Mouse (Mus musculus) urinary bladder, adult 2 months (tissue): ENCODE results near the gene Kif5a. TPM values are rescaled to one million over a fixed set of nuclear protein-coding genes. Genes with fewer than 3 reads are reported as not detected.

Experiments used
- DNase-seq: peaks from one replicate; pipeline ENCODE4 v3.0.0; 2022; ENCODE audit warnings: low spot score
- polyA plus RNA-seq: library from polyadenylated mRNA; depleted of rRNA; stranded (reverse); fragments of >200 nt; gene quantifications from 2 replicates; pipeline ENCODE4 v1.2.3, GENCODE M21; 2012; rRNA removed

The Kif5a gene
- polyA plus RNA-seq, 1 experiment: 5.9 TPM

- no peak for DNase-seq
Observed at GRCm38 (mm10) chr10:127177235-127177634, 85.9 kb downstream of the Kif5a start.

DNA sequence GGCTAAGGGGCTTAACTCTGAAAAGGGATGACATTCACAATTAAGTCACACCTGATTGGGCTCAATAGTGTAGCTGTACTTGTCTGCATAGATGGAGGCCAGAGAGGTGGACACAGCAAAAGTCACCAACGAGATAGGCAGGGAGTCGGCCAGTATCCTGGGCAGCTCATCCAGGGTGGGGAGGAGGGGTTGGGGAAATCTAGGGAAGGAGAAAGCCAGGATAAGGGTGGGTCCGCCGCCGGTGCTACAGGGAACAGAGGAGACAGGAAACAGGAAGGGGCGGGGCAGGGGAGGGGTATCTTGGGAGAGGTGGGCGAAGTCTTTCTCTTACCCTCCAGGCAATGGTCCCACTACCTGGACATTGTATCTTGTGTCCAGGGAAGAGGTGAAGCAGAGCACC, 86.4 kb downstream of the Kif5a start:
- DNase-seq: no peak

DNA sequence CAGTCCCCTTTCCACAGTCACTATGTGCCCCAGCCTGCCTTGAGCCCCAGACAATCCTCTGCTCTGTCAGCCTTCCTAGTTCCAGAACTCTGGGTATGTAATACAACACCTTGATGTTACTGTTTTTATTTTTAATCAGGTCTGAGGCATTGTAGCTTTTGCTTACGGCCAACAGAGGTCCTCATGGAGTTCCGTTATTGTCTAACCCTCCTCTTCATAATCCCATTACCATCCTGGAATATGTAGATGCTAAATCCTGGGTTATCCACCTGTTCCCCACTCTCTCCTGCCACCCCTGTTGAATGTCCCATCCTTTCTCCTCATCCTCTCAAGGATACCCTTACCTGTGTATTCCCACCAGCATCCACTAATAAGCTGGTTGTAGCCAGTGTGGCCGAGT, 86.9 kb downstream of the Kif5a start:
- DNase-seq: no peak

Other genes with a start within 250 kb of the Kif5a start
- 29.5 and 36.9 TPM in 2 replicates for gene Tsfm, start 232.5 kb downstream of the Kif5a start, polyA plus RNA-seq
- gene Mettl1, start 221.9 kb downstream of the Kif5a start, polyA plus RNA-seq: 26.9 and 33.6 TPM in 2 replicates
- gene Eef1akmt3, start 221.8 kb downstream of the Kif5a start, polyA plus RNA-seq: 0.78 and 1.1 TPM in 2 replicates
- 0.28 and 0.50 TPM in 2 replicates for gene Cyp27b1, start 215.1 kb downstream of the Kif5a start, polyA plus RNA-seq
- gene March9, start 203.2 kb downstream of the Kif5a start, polyA plus RNA-seq: 3.5 and 4.9 TPM in 2 replicates
- 252 and 268 TPM in 2 replicates for gene Cdk4, start 199.8 kb downstream of the Kif5a start, polyA plus RNA-seq
- 79.5 and 81.4 TPM in 2 replicates for gene Tspan31, start 193.1 kb downstream of the Kif5a start, polyA plus RNA-seq
- 2.5 and 5.4 TPM in 2 replicates for gene Agap2, start 188.1 kb downstream of the Kif5a start, polyA plus RNA-seq
- gene Os9, start 142.2 kb downstream of the Kif5a start, polyA plus RNA-seq: 53.9 and 72.8 TPM in 2 replicates
- 6.2 and 7.9 TPM in 2 replicates for gene B4galnt1, start 98.1 kb downstream of the Kif5a start, polyA plus RNA-seq
- 0.72 and 1.5 TPM in 2 replicates for gene Slc26a10, start 82.7 kb downstream of the Kif5a start, polyA plus RNA-seq
- 178 and 188 TPM in 2 replicates for gene Arhgef25, start 73.3 kb downstream of the Kif5a start, polyA plus RNA-seq
- gene Dtx3, start 67.6 kb downstream of the Kif5a start, polyA plus RNA-seq: 193 and 272 TPM in 2 replicates
- gene Pip4k2c, start 51.8 kb downstream of the Kif5a start, polyA plus RNA-seq: 47.7 and 48.4 TPM in 2 replicates
- 173 and 201 TPM in 2 replicates for gene Dctn2, start 3.0 kb upstream of the Kif5a start, polyA plus RNA-seq
- 19.8 and 42.1 TPM in 2 replicates for gene Mbd6, start 25.7 kb upstream of the Kif5a start, polyA plus RNA-seq
- 44.7 and 47.7 TPM in 2 replicates for gene Mars, start 48.4 kb upstream of the Kif5a start, polyA plus RNA-seq
- gene Arhgap9, start 58.6 kb upstream of the Kif5a start, polyA plus RNA-seq: 6.7 and 8.4 TPM in 2 replicates
- 29.0 and 34.1 TPM in 2 replicates for gene Gli1, start 78.6 kb upstream of the Kif5a start, polyA plus RNA-seq
- not detected in 2 replicates for gene Inhbe, start 91.1 kb upstream of the Kif5a start, polyA plus RNA-seq
- gene Inhbc, start 107.1 kb upstream of the Kif5a start, polyA plus RNA-seq: not detected in 2 replicates
- gene R3hdm2, start 117.0 kb upstream of the Kif5a start, polyA plus RNA-seq: 19.3 and 41.9 TPM in 2 replicates
- gene Stac3, start 238.3 kb upstream of the Kif5a start, polyA plus RNA-seq: 2.3 and 4.3 TPM in 2 replicates